Mouse (Mus musculus) stomach, postnatal 0 days (tissue): ENCODE results near the gene Atp6v1fnb.

ENCODE experiments used
- CTCF ChIP-seq: IDR thresholded peaks from 2 replicates; pipeline ENCODE4 v1.5.1; 2016; ENCODE audit warnings: antibody characterized with exemption, low read depth, mild to moderate bottlenecking, moderate library complexity
- EP300 ChIP-seq: optimal IDR thresholded peaks from 2 replicates; pipeline ENCODE3; 2016; ENCODE audit warnings: antibody characterized with exemption

DNA sequence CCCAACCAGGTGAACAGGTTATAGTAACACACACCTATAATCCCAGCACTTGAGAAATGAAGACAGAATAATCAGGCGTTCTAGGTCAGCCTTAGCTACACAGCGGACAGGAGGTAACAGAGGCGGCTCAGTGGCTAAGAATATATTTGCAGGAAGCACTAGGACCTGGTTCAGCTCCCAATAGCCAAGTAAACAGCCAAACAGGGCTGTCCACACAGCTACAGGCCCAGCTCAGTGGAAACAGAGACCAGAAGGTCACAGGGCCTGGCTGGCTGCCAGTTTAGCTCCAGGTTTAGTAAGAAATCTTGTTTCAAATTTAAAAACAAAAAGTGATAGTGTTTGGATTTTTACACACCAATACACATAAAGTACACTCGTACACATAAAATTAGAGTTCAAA, 22.9 kb downstream of the Atp6v1fnb start:
- TF ChIP-seq CTCF (no peak), EP300 (no peak)
